Mouse (Mus musculus): Measurements from ENCODE around the gene Mettl7a3.
"Not testable (repeated sequence)": the region's sequence is repeated elsewhere in the genome, so short reads cannot be mapped to it uniquely, and the experiment has no call there.

Gene Mettl7a3

GRCm38 (mm10) chr15:100334629-100335028 lies at the start of gene Mettl7a3:
Gene Mettl7a3, plus strand, starts transcription at chr15:100334929.
- DNase-seq (ENCODE audit: low spot score in 2 of 2), result no peak

GRCm38 (mm10) chr15:100288980-100289379 lies 45.7 kb upstream of the Mettl7a3 start:
- DNase-seq (ENCODE audit: low spot score in 2 of 2), result no peak

GRCm38 (mm10) chr15:100290858-100291257 lies 43.9 kb upstream of the Mettl7a3 start:
- no peak for DNase-seq (ENCODE audit: low spot score in 2 of 2)

DNA sequence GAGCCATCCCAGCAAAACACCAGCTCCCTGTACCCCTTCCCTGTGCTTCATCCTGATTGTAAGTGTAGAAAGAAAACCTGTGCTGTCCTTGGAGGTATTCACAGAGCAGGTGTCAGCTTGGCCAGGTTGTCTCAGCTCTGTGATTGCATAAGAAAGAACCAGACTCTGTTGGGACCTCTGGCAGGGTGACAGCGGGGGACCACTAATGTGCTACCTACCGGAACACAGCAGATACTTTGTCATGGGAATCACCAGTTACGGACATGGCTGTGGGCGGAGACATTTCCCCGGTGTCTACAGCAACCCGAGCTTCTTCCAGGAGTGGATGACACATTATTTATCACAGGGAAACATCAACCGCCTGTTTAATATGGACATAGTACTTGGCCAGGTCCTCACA lies 42.4 kb upstream of the Mettl7a3 start:
- DNase-seq (ENCODE audit: low spot score in 2 of 2), result no peak

GRCm38 (mm10) chr15:100297856-100298255 lies 36.9 kb upstream of the Mettl7a3 start:
- no peak for DNase-seq (ENCODE audit: low spot score in 2 of 2)

GRCm38 (mm10) chr15:100300499-100300898 lies 34.2 kb upstream of the Mettl7a3 start:
- no peak for DNase-seq (ENCODE audit: low spot score in 2 of 2)

DNA sequence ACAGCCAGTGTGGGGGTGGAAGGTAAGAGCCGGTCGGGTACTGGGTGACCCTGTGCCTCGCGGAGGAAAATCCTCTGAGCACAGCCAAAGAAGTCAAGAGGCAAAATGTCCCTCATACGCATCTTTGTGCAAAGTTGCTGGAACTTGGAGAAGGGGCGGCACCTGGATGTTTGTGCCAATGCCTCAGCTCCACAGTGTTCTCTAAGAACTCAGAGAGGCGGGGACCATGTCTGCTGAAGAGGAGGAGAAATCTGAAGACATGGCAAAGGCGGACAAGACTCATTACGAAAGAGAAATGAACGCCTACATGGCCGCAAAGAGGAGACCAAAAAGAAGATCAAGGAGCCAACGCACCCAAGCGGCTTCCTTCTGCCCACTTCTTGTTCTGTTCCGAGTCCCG lies 33.2 kb upstream of the Mettl7a3 start:
- DNase-seq (ENCODE audit: low spot score in 2 of 2), result no peak

GRCm38 (mm10) chr15:100303428-100304018 lies 31.2 kb upstream of the Mettl7a3 start:
- no peak for DNase-seq (ENCODE audit: low spot score in 2 of 2)

DNA sequence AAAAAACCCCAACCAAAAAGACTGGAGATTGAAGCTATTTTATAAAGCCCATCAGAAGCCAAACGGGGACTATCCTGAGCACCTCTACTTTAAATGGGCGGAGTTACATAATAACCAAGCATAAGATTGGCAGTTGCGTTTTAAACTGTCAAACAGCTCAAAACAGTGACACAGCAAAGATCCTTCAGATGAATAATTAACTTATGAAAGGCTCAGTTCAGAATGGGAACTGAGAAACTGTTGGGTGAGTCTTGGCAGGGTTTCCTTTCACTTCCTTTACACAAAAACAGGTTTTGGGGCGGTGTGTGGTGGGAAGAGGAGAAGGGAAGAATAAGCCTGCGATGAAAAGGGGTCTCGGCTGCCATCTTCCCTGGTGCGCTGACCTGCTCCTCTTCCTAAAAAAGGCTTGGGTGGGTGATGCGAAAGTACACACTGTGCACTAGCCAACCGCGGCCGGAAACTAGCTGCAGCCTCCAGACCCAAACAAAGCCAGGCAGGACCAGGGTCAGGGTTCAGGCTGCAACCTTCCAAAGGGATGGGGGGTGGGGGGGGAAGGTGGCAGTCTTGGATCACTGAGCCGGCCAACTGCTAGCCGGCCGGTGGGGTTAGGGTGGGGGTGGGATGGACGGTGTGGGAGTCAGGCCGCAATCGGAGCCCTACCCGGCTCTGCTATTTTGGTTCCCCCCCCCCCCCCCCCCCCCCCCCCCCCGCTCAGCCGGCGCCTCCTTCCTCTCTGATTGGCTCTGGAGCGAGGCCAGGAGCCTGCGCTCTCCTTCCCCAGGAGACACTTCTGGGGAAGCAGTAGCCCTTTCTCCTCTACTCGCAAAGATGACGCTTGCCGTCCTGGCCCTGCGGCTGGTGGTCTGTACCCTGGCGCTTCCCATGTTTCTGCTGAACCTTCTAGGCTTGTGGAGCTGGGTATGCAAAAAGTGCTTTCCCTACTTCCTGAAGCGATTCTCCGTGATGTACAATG lies 30.4 kb upstream of the Mettl7a3 start, which contains the start of gene Mettl7a1:
Gene Mettl7a1 (plus strand): TSS at position 122 of the 973 bp plus-strand sequence.
- DNase-seq (ENCODE audit: low spot score in 2 of 2), result peak; percentile 83

DNA sequence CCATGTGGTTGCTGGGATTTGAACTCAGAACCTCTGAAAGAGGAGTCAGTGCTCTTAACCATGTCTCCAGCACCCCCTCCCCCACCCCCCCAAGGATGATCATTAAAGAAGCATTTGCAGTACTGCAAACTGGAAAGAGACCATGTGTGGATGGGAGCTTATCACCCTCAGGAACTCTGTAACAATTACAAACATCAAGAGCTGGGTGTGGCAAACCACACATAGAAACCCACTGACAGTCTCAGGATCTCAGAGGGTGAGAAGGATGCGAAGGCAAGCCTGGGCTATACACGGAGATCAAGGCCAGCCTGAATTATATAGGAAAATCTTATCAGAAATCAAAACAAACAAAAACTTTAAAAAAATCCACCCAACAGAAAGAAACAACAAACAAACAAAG lies 28.5 kb upstream of the Mettl7a3 start:
- DNase-seq (ENCODE audit: low spot score in 2 of 2), result no peak

DNA sequence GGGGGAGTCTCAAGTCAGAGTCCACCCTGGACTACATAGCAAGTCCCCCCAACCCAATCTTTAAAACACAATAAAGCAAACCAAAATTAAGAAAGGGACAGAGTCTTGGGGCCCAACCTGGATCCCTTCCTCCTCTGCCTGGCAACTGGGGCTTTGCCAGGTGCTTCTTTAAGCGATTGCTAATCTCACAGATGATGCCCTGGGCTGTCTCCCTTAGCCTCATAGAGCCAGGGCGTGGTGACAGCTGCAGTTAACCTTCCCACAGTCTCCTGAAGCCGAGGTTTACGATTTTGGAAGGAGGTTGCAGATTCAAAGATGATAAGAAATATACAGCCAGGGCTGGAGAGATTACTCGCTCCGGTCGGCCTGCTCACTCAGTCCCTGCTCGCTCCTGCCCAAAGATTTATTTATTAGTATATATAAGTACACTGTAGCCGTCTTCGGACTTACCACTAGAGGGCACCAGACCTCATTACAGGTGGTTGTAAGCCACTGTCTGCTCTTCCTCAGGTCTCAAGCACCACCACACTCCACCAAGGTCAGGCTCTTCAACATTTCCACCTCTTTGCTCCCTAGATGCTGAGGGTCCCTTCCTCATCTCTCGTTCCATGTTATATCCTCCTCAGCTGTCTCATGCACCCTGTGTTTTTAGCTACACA lies 27.2 kb upstream of the Mettl7a3 start:
- not testable (repeated sequence) for DNase-seq (ENCODE audit: low spot score in 2 of 2)

- no peak for DNase-seq (ENCODE audit: low spot score in 2 of 2)
These were observed 22.4 kb upstream of the Mettl7a3 start for GRCm38 (mm10) chr15:100312346-100312745.

GRCm38 (mm10) chr15:100314448-100315145 lies 20.1 kb upstream of the Mettl7a3 start:
- no peak for DNase-seq (ENCODE audit: low spot score in 2 of 2)

GRCm38 (mm10) chr15:100318014-100318671 lies 16.6 kb upstream of the Mettl7a3 start:
- not testable (repeated sequence) for DNase-seq (ENCODE audit: low spot score in 2 of 2)

- DNase-seq (ENCODE audit: low spot score in 2 of 2), result no peak
These were observed 14.8 kb upstream of the Mettl7a3 start for GRCm38 (mm10) chr15:100319884-100320283.

GRCm38 (mm10) chr15:100320295-100320905 lies 14.3 kb upstream of the Mettl7a3 start:
- no peak for DNase-seq (ENCODE audit: low spot score in 2 of 2)

GRCm38 (mm10) chr15:100321134-100321533 lies 13.6 kb upstream of the Mettl7a3 start:
- no peak for DNase-seq (ENCODE audit: low spot score in 2 of 2)

DNA sequence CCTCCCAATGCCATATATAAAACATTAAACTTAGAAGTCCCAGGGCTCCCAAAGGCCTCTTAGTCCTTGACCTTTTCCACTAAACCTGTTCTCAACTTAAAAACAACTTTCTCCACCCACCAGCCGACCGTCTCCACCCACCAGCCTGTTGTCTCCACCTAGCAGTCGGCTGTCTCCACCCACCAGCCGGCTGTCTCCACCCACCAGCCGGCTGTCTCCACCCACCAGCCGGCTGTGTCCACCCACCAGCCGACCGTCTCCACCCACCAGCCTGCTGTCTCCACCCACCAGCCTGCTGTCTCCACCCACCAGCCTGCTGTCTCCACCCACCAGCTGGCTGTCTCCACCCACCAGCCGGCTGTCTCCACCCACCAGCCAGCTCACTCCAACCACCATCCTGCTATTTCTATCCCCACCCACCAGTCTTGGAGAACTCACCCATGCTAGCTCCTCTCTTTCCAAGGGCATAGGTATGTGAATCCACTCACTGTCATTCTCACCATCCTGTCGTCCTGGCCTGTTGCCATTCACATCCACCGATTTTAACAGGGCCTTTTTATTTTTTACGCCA lies 10.6 kb upstream of the Mettl7a3 start:
- peak in 1 of 2 experiments; percentile 36 for DNase-seq (ENCODE audit: low spot score in 2 of 2)

- no peak for DNase-seq (ENCODE audit: low spot score in 2 of 2)
These were observed 9.5 kb upstream of the Mettl7a3 start for GRCm38 (mm10) chr15:100325235-100325634.

DNA sequence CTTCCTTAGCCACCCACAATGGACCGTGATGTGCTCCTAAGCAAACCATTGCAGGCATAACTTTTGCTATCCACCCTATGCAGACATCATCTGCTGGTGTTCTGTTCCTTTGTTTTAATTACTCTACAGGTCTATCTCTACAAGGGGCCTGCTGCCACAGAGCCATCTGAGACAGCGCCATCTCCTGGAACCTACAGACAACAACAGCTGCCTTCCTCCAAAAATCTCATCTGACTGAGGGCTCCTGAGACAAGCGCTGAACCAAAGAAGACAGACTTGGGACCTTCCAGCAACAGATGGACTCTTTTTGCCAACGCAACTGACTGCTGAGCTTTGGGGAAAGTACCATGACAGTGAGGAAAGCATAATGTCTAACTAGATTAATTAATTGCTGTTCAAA lies 6.6 kb upstream of the Mettl7a3 start:
- DNase-seq (ENCODE audit: low spot score in 2 of 2), result not testable (repeated sequence)
